Mouse (Mus musculus) stomach, embryonic 14.5 days (tissue): ENCODE results near the gene Palld. TPM values are rescaled to one million over a fixed set of nuclear protein-coding genes. Genes with fewer than 3 reads are reported as not detected.

Experiments used
- ATAC-seq: fragments of 200-750 bp; cut with Nextera tagmentation; 2 replicates; pipeline ENCODE4 v1.8.0; 2017; ENCODE audit warnings: low read depth, moderate TSS enrichment; ENCODE audit not compliant: insufficient number of reproducible peaks, insufficient read depth, low FRiP score
- H3K27ac ChIP-seq: fragments of 300-500 bp; sonication (generic); 2 replicates; pipeline ENCODE4 v1.5.1; 2014; ENCODE audit warnings: mild to moderate bottlenecking, low read length, moderate library complexity, mixed read lengths
- H3K27me3 ChIP-seq: fragments of 300-500 bp; sonication (generic); 2 replicates; pipeline ENCODE4 v1.6.1; 2014; ENCODE audit warnings: low read length, control low read depth, mixed read lengths; ENCODE audit not compliant: control insufficient read depth, insufficient read depth
- H3K36me3 ChIP-seq: fragments of 300-500 bp; sonication (generic); 2 replicates; pipeline ENCODE4 v1.6.1; 2014; ENCODE audit warnings: mild to moderate bottlenecking, control low read depth, low read length, moderate library complexity, mixed read lengths; ENCODE audit not compliant: control insufficient read depth, insufficient read depth
- H3K4me1 ChIP-seq: fragments of 300-500 bp; sonication (generic); 2 replicates; pipeline ENCODE4 v1.6.1; 2014; ENCODE audit warnings: low read length, control low read depth, mixed read lengths; ENCODE audit not compliant: control insufficient read depth, insufficient read depth
- H3K4me2 ChIP-seq: fragments of 300-500 bp; sonication (generic); replicated peaks from 2 replicates; pipeline ENCODE4 v1.6.1; 2014; ENCODE audit warnings: low read depth, low read length, control low read depth
- H3K4me3 ChIP-seq: fragments of 300-500 bp; sonication (generic); 2 replicates; pipeline ENCODE4 v1.5.1; 2014; ENCODE audit warnings: low read depth, low read length, control low read depth
- H3K9ac ChIP-seq: fragments of 300-500 bp; sonication (generic); replicated peaks from 2 replicates; pipeline ENCODE4 v1.6.1; 2014; ENCODE audit warnings: low read depth, mild to moderate bottlenecking, control low read depth, low read length, moderate library complexity, mixed read lengths
- H3K9me3 ChIP-seq: fragments of 300-500 bp; sonication (generic); 2 replicates; pipeline ENCODE4 v1.6.1; 2016; ENCODE audit warnings: low read depth, low read length, control low read depth; ENCODE audit not compliant: control insufficient read depth
- WGBS: fragments of 180-500 bp; shearing (Covaris S2); extraction: QIAGEN DNeasy Blood & Tissue Kit; methylation state at CpG from one replicate; pipeline ENCODE4 v1.1.7; 2014; 5-methylcytosine and 5-hydroxymethylcytosine counted together
- polyA plus RNA-seq: library from polyadenylated mRNA; unstranded; fragments of >200 nt; fragmentation: Nextera tagmentation; extraction: Ambion mirVana; gene quantifications from 2 replicates; pipeline ENCODE4 v1.2.1, GENCODE M21; 2014

Gene Palld
- polyA plus RNA-seq, 1 experiment from 2014 or later: 91.0 TPM

DNA sequence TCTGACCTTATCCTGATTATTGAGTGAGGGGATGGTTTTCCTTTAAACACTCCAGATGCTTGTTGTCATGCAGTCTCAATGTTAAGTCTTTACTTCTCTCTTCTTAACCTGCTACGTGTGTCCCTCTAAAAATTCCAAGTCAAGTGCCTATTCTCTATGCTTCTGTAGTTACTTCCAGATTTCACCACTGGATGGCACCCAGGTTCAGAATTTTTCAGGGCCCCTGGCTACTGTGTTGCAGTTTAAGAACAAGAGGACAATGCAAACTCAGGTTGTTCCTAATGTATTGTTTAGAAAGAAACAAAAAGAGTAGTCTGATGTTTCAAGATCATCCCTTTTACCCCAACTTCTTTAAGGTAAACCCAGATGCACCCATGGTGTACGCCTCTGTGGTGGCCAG, 8.4 kb downstream of the Palld start:
- Histone ChIP-seq H3K4me3 (no peak overlapping the region), H3K9ac (no peak overlapping the region), H3K4me1 (no peaks in the 10 kb centered on the region), H3K27me3 (no peaks in the 10 kb centered on the region), H3K9me3 (no peaks in the 10 kb centered on the region), H3K36me3 (no peaks in the 10 kb centered on the region), H3K4me2 (no peak overlapping the region), H3K27ac (no peak overlapping the region)
- WGBS: 54% methylated on average over 2 of the region's 2 CpGs
- no peak for ATAC-seq

- no peaks in the 10 kb centered on the region for H3K36me3 ChIP-seq
- H3K27me3 ChIP-seq: no peaks in the 10 kb centered on the region
- H3K27ac ChIP-seq: no peak overlapping the region
- ATAC-seq: no peak
- no peak overlapping the region for H3K4me2 ChIP-seq
- no peak overlapping the region for H3K4me3 ChIP-seq
- no peak overlapping the region for H3K9ac ChIP-seq
- H3K9me3 ChIP-seq: no peaks in the 10 kb centered on the region
- WGBS: 44% methylated on average over 7 of the region's 7 CpGs
- no peaks in the 10 kb centered on the region for H3K4me1 ChIP-seq
Observed at GRCm38 (mm10) chr8:61877607-61878006, 24.9 kb downstream of the Palld start.

DNA sequence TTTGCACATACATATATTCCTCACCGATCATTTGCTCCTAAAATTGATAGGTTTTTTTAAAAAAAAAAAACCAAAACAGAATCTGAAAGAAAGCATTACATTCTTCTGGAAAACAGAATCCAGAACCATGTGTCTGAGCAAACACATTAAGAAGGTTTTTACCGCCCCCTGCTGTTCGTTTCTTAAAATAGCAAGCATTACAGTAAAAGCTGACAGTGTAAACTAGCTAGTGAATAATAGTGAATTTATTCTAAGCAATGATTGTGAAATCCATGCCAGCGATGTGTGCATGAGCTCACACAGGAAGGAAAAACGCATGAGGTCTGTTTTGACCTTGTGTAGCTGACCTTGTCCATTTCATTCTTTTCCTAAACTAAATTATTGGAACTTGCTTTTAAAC, 27.2 kb downstream of the Palld start:
- 5% methylated on average over 5 of the region's 5 CpGs for WGBS
- H3K9ac ChIP-seq: no peak overlapping the region
- H3K36me3 ChIP-seq: no peaks in the 10 kb centered on the region
- H3K27ac ChIP-seq: no peak overlapping the region
- H3K4me3 ChIP-seq: no peak overlapping the region
- no peaks in the 10 kb centered on the region for H3K4me1 ChIP-seq
- H3K27me3 ChIP-seq: no peaks in the 10 kb centered on the region
- no peak overlapping the region for H3K4me2 ChIP-seq
- ATAC-seq: peak; percentile 14; the same call in 1 of the 2 replicates
- H3K9me3 ChIP-seq: no peaks in the 10 kb centered on the region

GRCm38 (mm10) chr8:61873994-61874393, 28.5 kb downstream of the Palld start:
- no peak for ATAC-seq
- WGBS: 52% methylated on average over 9 of the region's 9 CpGs
- no peak overlapping the region for H3K4me2 ChIP-seq
- no peaks in the 10 kb centered on the region for H3K27me3 ChIP-seq
- H3K36me3 ChIP-seq: no peaks in the 10 kb centered on the region
- H3K9ac ChIP-seq: no peak overlapping the region
- H3K4me1 ChIP-seq: no peaks in the 10 kb centered on the region
- no peak overlapping the region for H3K27ac ChIP-seq
- no peaks in the 10 kb centered on the region for H3K9me3 ChIP-seq
- no peak overlapping the region for H3K4me3 ChIP-seq

- WGBS: 89% methylated on average over 3 of the region's 3 CpGs
- Histone ChIP-seq H3K9me3 (no peaks in the 10 kb centered on the region), H3K27ac (no peak overlapping the region), H3K4me1 (0 out of 2 replicates have a peak, but pooled peaks cover 3% of the 10 kb centered on the region), H3K36me3 (no peaks in the 10 kb centered on the region), H3K27me3 (no peaks in the 10 kb centered on the region), H3K9ac (no peak overlapping the region), H3K4me3 (no peak overlapping the region), H3K4me2 (no peak overlapping the region)
- no peak for ATAC-seq
Observed at GRCm38 (mm10) chr8:61868481-61868880, 34.0 kb downstream of the Palld start.

DNA sequence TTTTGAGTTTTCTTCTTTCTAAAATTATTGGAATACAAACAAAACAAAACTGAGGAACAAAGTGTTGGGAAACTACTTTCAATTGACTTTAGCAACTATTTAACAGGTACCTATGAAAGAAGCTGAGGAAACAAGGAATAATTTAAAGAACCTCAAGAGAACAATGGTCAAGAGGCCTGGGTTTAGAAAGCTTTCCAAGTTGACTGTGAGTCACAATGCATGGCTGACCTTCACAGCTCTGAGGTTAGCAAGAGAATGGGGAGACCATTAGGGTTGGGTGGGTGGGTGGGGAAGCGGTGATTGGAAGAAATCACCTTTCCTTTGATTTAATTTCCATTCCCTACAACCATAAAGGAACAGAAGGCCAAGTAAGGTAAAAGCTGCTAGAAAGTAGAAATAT, 35.6 kb downstream of the Palld start:
- ATAC-seq: no peak
- Histone ChIP-seq H3K27ac (no peak overlapping the region), H3K36me3 (no peaks in the 10 kb centered on the region), H3K4me3 (no peak overlapping the region), H3K9ac (no peak overlapping the region), H3K4me2 (no peak overlapping the region), H3K9me3 (no peaks in the 10 kb centered on the region), H3K4me1 (0 out of 2 replicates have a peak, but pooled peaks cover 3% of the 10 kb centered on the region), H3K27me3 (no peaks in the 10 kb centered on the region)
- WGBS: 100% methylated on average over 1 of the region's 1 CpGs

GRCm38 (mm10) chr8:61865365-61865764, 37.1 kb downstream of the Palld start:
- Histone ChIP-seq H3K9me3 (no peaks in the 10 kb centered on the region), H3K4me2 (no peak overlapping the region), H3K27ac (no peak overlapping the region), H3K9ac (no peak overlapping the region), H3K36me3 (no peaks in the 10 kb centered on the region), H3K27me3 (no peaks in the 10 kb centered on the region), H3K4me1 (0 out of 2 replicates have a peak, but pooled peaks cover 3% of the 10 kb centered on the region), H3K4me3 (no peak overlapping the region)
- no peak for ATAC-seq
- 91% methylated on average over 7 of the region's 7 CpGs for WGBS

DNA sequence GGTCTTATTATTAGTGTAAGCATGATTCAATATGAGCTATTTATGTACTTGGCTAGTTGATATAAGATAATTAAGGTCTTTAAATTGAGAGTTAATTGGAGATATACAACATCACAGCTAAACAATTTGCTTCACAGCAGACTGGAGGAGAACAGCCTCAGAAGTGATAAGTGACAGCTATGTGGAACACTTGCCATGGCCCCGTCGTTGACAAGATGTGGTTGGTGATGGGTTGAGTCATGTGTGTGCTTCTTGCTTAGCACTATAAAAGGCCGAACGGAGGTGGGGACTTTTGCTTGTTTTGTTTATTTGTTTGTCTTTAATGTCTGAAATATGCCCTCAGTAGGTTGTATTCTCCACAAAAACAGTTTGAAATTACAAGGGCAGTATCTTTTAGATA, 51.2 kb downstream of the Palld start:
- ATAC-seq: no peak
- WGBS: 78% methylated on average over 4 of the region's 4 CpGs
- no peak overlapping the region for H3K4me2 ChIP-seq

DNA sequence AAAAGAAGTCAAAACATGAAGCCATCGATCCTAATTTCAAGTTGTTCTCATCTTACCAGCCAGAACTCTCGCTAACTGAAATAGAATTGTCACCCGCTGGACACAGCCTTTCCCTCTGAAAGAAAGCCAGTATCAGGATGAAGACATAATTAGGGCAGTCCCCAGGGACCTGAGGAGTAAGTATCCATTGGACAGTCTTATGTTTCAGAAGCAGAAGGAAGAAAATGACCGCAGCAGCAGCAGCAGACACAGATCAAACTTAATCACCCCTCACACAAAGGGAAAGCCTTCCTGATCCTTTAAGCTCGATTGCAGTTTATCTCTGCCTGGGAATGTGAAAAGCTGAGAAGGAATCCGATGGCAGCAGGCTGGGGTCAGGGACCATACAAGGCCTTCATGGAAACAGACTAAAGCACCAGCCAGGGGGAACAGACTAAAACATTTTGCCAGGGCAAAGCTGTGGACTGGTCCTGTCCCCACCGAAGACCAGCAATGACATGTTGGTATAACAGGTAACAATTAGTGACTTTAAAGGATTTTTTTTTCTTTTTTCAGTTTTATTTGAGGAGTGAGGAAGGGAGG, 53.8 kb downstream of the Palld start:
- Histone ChIP-seq H3K9me3 (no peaks in the 10 kb centered on the region), H3K27me3 (no peaks in the 10 kb centered on the region), H3K4me2 (no peak overlapping the region), H3K4me1 (0 out of 2 replicates have a peak, but pooled peaks cover 7% of the 10 kb centered on the region), H3K9ac (no peak overlapping the region), H3K36me3 (no peaks in the 10 kb centered on the region), H3K27ac (no peak overlapping the region), H3K4me3 (no peak overlapping the region)
- WGBS: 44% methylated on average over 7 of the region's 7 CpGs
- ATAC-seq: peak; percentile 6; the same call in 1 of the 2 replicates

More for the DNA sequence above, 51.2 kb downstream of the Palld start:
- H3K27me3 ChIP-seq: no peaks in the 10 kb centered on the region
- 0 out of 2 replicates have a peak, but pooled peaks cover 4% of the 10 kb centered on the region for H3K4me1 ChIP-seq
- H3K4me3 ChIP-seq: no peak overlapping the region
- no peaks in the 10 kb centered on the region for H3K9me3 ChIP-seq
- no peaks in the 10 kb centered on the region for H3K36me3 ChIP-seq
- no peak overlapping the region for H3K27ac ChIP-seq
- no peak overlapping the region for H3K9ac ChIP-seq
